Mouse (Mus musculus) spleen, adult 18-20 months (tissue): ENCODE data around the gene Pla2g4e.

Experiments
- DNase-seq, 2 experiments: peaks; one replicate each; pipeline ENCODE4 v3.0.0; 2022; ENCODE audit warnings: mixed read lengths in 2 of 2

Gene Pla2g4e

DNA sequence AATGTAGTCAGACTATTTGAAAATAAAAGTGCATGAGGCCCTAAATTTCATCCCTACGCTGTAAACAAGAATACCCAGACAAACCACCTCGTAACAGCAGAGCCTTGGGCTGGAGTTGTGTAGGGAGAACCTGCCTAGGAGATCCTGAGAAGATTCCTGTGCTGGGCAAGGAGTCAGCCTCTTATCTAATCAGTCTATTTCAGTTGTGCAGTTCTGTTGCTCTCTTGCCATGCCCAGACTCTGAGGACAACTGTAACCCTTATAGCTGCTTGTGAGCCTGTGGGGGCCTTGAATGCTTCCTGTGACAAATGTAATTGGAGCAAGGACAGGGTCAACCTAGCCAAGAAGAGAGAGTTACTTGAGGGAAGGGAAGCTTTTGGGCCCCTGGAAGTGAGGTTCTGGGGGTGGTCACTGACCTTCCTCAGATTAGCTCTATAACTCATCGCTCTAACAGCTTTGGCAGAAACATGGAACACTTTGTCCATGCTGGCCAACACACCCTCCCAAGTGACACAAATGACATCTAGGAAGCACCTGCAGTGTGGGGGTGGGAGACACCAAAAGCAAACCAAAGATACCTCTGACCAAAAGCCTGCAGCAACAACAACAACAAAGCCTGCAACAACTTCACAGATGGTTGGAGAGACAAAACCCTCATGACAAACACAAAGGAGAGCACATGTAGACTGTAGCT is 9.0 kb downstream of the Pla2g4e start:
- no peak for DNase-seq

DNA sequence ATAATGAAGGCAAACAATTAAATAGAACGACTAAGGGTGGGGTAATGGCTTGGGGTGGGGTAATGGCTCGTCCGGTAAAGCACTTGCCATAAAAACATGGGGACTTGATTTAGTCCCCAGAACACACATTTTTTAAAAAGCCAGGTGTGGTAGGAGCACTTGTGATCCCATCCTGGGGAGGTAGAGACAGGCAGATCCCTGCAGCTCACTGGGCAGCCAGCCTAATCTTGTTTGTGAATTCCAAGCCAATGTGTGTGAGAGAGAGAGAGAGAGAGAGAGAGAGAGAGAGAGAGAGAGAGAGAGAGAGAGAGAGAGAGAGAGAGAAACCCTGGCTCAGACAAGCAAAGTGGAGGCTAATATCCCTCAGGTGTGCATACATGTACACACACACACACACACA is 9.8 kb downstream of the Pla2g4e start:
- no peak for DNase-seq

DNA sequence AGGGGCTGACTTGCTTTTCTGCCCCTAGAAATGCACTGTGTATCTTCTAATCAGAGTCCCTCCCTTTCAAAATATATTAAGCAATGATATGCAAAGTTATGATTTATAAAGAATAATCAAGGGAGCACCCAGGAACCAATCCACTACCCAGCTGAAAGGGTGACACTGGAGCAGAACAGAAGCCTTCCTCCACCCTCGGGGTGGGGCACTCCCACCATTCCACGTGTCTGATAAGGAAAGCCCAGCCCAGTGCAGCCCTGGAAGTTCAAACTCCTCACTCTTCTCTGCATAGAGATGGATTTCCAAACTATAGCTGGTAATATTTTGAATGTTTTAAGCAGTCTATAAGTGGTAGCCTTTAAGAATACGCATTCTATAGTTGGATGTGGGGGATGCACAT is 13.5 kb downstream of the Pla2g4e start:
- DNase-seq = no peak

GRCm38 (mm10) chr2:120214600-120214999 is 30.5 kb downstream of the Pla2g4e start:
- DNase-seq = no peak

- no peak for DNase-seq
Measured at GRCm38 (mm10) chr2:120211448-120211847, 33.7 kb downstream of the Pla2g4e start.

DNA sequence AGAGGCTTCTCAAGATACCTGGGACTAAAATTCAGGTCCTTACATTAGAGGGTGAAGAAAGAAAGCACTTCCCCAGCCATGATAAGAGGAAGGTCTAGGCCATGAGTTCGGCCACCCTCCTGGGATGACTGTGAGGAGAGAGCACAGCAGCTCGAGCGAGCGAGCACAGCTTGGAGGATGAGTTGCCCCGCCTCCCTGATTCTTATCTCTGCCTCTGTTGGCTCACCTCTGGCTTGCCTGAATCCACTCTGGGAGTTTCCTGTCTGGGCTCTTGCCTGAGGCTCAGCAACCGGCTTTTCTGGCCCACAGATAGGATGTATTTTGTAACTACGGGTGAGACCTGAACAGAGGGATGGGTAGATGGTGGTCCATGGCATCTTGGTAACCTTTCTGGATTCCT is 37.2 kb downstream of the Pla2g4e start:
- no peak for DNase-seq

DNA sequence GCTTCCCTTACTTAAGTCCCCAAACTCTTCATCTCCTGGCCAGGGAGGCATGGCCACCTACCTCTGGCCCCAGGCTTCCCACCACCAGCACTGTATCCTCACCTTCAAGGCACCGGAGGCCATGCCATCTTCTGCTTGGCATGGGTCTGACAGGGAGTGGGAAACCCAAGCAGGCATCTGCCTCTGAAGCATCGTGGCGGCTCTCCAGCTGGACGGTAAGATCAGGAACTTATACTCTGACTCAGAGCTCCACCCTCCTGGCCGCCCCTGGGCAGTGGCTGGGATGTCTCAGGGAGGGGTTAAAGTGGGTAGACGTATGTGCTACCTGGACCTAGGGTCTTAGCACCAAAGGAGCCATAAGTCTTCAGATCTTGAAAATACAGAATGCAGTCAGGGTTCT is 38.1 kb downstream of the Pla2g4e start:
- no peak for DNase-seq

- no peak for DNase-seq
Measured at GRCm38 (mm10) chr2:120203742-120204141, 41.4 kb downstream of the Pla2g4e start.

GRCm38 (mm10) chr2:120200077-120200476 is 45.1 kb downstream of the Pla2g4e start:
- no peak for DNase-seq

GRCm38 (mm10) chr2:120188174-120188573 is 57.0 kb downstream of the Pla2g4e start:
- no peak for DNase-seq

DNA sequence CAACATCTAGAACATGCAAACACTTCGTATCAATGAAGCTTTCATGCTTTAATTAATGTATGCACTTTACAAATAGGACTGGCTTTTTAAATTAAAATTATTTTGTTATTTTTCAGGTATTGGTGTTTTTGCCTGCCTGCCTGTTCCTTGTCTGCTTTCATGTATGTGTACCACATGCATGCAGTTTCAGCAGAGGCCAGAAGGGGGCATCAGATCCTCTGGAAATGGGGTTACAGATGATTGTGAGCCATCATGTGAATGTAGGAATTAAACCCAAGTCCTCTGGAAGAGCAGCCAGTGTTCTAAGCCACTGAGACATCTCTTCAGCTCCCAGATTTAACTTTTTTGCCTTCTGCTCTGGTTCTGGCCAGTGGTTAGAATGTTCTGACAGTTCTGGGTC is 57.6 kb downstream of the Pla2g4e start:
- no peak for DNase-seq

- no peak for DNase-seq
Measured at GRCm38 (mm10) chr2:120185527-120186276, 59.4 kb downstream of the Pla2g4e start.

- DNase-seq = no peak
Measured at GRCm38 (mm10) chr2:120178936-120179335, 66.2 kb downstream of the Pla2g4e start.

GRCm38 (mm10) chr2:120173718-120174117 is 71.4 kb downstream of the Pla2g4e start:
- peak in 1 of 2 experiments; percentile 56 for DNase-seq

DNA sequence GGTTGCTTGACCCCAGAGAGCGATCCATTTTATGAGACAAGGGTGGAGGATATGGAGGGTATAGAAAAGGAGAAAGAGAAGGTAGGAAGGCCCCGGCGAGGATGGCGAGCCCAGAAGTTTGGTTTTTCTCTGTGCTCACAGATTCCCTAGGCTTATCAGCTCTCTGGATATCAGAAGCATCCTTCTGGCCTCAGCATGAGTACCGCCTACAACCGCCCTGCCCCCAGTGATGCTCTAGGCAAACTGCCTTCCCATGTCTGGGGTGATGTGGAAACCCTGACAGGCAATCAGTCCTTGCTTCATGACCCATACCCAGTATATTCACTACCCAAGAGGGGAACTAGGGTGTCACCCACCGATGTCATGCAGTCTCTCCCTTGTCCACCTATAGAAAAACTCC is 73.8 kb downstream of the Pla2g4e start:
- no peak for DNase-seq

- DNase-seq = peak in 1 of 2 experiments; percentile 47
Measured at GRCm38 (mm10) chr2:120170726-120171125, 74.4 kb downstream of the Pla2g4e start.

- DNase-seq = no peak
Measured at GRCm38 (mm10) chr2:120169382-120169781, 75.8 kb downstream of the Pla2g4e start.

GRCm38 (mm10) chr2:120167763-120168162 is 77.4 kb downstream of the Pla2g4e start:
- no peak for DNase-seq

GRCm38 (mm10) chr2:120165474-120165873 is 79.7 kb downstream of the Pla2g4e start:
- DNase-seq = no peak

GRCm38 (mm10) chr2:120159434-120159833 is 85.7 kb downstream of the Pla2g4e start:
- no peak for DNase-seq

GRCm38 (mm10) chr2:120158846-120159245 is 86.3 kb downstream of the Pla2g4e start:
- peak in 1 of 2 experiments; percentile 25 for DNase-seq

DNA sequence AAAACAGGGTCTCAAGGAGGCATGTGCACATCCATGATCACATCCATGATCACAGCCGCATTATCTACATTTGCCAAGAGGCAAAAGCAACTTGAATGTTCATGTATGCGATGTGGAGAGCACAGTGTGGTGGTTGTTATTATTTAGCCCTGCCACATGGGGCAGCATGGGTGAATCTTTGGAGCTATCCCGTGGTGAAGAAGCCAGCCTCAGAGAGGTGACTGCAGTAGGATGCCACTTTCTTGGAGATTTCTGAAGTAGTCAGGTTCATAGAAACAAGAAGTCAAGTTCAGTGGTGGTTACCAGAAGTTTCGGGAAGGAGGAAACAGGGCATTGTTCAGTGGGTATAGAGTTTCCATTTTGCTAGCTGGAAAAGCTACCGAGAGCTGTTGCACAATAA is 87.1 kb downstream of the Pla2g4e start:
- no peak for DNase-seq

GRCm38 (mm10) chr2:120157606-120158005 is 87.5 kb downstream of the Pla2g4e start:
- no peak for DNase-seq

DNA sequence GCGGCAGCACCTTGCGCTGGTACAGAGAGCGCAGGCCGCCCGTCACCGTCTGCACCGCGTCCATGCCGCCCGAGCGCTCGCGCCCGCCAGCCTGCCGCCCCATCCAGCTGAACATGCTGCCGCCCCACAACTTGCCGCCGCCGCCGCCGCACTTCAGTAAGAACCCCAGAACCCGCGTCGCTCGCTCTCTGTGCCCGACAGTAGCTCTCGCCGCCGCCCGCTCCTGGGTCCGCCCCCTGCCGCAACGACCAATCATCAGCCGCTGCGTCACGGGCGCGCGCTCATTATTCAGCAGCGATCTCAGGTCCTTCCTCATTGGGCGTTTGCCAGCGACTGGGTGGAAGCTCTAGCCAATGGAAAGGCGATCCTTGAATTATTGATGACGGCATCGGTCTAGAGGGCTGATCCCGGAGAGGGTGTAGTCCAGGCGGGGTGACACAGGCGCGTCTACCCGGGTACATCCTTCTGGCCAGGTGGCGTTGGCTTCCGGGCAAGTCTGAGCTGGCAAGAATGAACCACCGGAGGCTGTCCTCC is 90.7 kb downstream of the Pla2g4e start, which contains the start of gene Ehd4:
TSS of gene Ehd4 (minus strand) at position 246 of the 534 bp plus-strand sequence.
- peak; percentile 98 for DNase-seq
